Mouse (Mus musculus) MEL-GATA-1-ER (cell line): ENCODE measurements around the gene Lenep.
"Not testable (repeated sequence)": the region's sequence is repeated elsewhere in the genome, so short reads cannot be mapped to it uniquely, and the experiment has no call there.

ENCODE experiments used
- DNase-seq: peaks from one replicate; pipeline ENCODE4 v3.0.0-alpha.2; 2012; ENCODE audit warnings: low read depth; ENCODE audit errors: extremely low read depth

Lenep gene

DNA sequence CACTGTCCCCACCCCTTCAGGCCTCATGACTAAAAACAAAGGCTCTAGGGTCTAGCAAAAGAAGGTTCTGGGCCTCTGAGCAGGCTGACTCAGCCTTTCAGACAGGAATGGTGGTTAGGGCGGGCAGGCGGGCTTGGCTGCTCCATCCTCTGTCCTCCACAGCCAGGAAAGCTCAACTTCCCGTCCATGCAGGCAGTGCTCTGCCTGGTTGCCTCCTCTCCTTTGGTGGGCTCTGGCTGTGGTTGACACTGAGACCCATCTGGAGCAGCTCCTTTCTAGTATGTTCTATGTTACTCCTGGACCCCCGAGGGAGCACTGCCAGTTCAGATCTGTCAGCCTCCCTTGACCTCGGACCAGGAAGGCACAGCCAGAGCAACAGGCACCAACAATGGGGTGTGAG lies at the start of gene Lenep:
Lenep (minus strand) TSS at position 101 of the 400 bp plus-strand sequence.
- no peak for DNase-seq

- no peak for DNase-seq
These were observed 49.3 kb upstream of the Lenep start for GRCm38 (mm10) chr3:89451916-89452315.

- peak; percentile 88 for DNase-seq
These were observed 46.9 kb upstream of the Lenep start for GRCm38 (mm10) chr3:89449541-89449940.

DNA sequence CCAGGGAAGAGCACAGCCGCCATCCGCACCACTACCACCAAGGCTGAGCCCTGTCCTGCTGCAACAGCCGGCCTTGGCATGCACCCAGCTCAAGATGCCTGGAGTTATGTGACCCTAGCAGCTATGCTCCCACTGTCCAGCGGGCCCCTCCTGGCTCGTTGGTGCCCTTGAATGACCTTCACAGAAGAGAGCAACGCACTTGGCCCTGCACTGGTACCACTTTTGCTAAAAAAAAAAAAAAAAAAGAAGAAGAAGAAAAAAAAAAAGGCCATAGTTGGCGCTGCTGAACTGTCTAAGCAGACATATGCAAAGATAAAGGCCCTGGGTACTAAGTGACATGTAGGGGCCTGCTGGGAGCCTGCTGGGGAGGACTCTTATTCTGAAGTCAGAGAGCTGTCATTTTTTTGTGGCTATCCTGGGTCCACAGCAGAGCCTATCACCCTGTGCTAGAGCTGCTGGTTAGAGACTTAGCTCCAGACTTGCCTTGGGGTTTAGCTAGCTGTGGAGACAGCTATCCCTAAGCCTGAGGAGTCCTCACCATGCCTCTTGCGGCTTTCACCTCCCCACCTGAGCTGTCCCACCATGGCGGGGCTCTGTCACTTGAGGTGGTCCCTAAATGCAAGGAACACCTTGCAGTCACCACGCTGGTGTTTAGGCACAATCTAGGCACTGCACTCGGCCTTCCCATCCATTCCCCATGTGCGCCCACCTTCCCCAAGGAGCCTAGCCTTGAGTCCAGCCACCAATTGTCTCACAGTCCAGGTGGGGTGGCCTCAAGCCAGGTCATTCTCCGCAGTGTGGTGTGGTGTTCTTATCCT lies 46.3 kb upstream of the Lenep start:
- DNase-seq, result peak; percentile 99

- DNase-seq, result no peak
These were observed 38.1 kb upstream of the Lenep start for GRCm38 (mm10) chr3:89440691-89441090.

DNA sequence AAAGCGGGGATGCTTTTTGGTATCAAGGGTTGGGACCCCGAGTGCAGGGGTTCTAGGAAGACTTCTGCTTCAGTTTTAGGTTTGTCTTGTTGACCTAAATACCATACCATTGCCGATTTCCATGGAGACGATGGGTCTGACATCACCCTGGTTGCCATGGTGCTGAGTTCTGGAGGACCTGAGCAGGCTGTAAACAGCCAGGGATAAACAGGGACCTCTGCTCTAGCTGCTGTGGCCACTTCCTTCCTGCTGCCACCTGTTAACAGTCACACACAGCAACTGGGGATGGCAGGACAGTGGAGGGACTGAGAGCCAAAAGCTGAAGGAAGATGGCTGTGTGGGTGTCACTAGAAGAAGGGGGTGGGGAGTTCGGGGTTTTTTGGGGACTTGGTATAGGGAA lies 34.7 kb upstream of the Lenep start:
- no peak for DNase-seq

DNA sequence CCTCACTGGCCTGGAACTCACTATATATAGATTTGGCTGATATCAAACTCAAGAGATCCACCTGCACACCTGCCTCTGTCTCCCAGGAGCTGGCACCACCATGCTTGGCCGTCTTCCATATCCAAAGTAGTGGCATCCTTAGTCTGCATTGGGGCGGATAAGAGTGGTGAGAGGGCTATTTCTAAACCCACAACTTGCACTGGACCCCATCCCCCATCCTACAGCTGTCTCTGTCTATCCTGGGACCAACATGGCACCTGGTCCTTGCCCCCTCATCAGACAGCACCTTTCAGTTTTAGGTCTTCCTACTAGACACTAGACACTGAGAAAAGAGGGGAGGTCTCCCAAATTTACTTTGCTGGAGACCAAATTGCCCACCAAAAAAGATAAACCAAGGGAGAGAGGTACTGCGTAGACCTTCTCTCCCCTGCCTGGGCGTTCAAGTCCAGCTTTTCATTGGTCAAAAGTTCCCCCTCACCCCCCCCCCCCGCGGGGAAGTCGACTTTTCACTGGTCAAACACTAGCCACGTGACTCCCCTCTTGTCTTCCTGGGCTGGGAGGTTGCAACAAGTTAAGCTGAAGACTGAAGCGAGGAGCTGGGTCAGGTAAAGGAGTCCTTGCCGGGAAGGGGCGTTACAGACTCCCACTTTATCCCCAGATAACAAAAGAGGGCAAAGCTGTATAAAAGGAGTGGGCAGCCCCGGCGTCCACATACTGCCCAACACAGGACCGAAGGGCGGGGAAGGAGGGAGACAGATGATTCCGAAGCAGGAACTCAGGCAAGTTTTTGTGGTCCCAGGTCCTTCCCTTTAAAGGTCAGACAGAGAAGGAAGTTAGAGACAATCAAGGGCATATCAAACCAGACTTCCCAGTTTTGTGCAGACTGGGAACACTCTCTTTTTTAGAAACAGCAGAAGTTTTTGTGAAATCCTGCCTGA lies 33.9 kb upstream of the Lenep start, which contains the start of gene Pbxip1:
Pbxip1 (plus strand) TSS at position 531 of the 938 bp plus-strand sequence.
- DNase-seq, result peak; percentile 85

- no peak for DNase-seq
These were observed 32.4 kb upstream of the Lenep start for GRCm38 (mm10) chr3:89435041-89435440.

- no peak for DNase-seq
These were observed 31.9 kb upstream of the Lenep start for GRCm38 (mm10) chr3:89434532-89434931.

GRCm38 (mm10) chr3:89432606-89433005 lies 30.0 kb upstream of the Lenep start:
- no peak for DNase-seq

GRCm38 (mm10) chr3:89430171-89431159 lies 27.9 kb upstream of the Lenep start, which contains the start of gene Pygo2:
Gene Pygo2, plus strand, starts transcription at chr3:89430214.
- peak; percentile 90 for DNase-seq

- not testable (repeated sequence) for DNase-seq
These were observed 26.4 kb upstream of the Lenep start for GRCm38 (mm10) chr3:89429021-89429420.

- no peak for DNase-seq
These were observed 23.3 kb upstream of the Lenep start for GRCm38 (mm10) chr3:89425876-89426275.

- DNase-seq, result no peak
These were observed 22.5 kb upstream of the Lenep start for GRCm38 (mm10) chr3:89425141-89425525.

GRCm38 (mm10) chr3:89424416-89425140 lies 22.0 kb upstream of the Lenep start:
- DNase-seq, result no peak

- peak; percentile 74 for DNase-seq
These were observed 20.1 kb upstream of the Lenep start for GRCm38 (mm10) chr3:89422556-89423205.

- DNase-seq, result no peak
These were observed 19.3 kb upstream of the Lenep start for GRCm38 (mm10) chr3:89421810-89422473.

DNA sequence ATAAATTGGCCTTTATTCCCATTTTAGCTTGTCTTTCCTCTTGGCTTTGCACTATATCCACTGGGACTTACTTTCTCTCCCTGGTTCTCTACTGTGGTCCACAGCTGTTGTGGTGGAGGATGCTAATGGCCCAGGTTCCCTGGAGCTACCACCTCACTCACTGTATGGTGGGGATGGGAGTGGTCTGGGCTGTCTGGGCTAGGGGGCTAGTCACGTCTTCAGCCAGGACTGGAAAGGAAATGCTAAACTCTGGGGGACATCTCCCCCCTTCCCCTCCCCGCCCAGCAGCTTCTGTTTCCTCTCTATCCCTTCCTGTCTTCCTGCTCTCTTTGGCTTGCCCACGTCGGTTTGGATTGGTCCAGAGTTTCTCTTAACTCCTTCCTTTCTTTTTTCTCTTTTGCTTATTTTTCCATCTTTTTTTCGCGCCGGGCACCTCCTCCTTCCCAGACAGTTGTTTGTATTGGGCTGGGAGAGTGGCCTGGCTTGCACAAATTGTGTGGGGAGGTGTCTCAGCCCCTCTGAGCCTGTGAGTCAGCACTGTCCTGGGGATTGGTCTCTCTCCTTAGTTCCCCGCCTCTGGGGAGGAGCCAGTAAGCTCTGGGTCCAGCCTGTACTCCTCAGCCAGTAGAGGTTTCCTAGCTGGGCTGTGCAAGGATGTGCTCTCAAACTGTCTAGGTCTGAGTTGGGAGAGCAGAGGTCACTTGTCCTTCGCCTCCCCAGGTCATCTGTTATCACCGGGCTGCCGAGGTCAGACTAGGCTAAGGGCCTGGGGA lies 18.6 kb upstream of the Lenep start:
- DNase-seq, result peak; percentile 83
